In the genomic region with DNA sequence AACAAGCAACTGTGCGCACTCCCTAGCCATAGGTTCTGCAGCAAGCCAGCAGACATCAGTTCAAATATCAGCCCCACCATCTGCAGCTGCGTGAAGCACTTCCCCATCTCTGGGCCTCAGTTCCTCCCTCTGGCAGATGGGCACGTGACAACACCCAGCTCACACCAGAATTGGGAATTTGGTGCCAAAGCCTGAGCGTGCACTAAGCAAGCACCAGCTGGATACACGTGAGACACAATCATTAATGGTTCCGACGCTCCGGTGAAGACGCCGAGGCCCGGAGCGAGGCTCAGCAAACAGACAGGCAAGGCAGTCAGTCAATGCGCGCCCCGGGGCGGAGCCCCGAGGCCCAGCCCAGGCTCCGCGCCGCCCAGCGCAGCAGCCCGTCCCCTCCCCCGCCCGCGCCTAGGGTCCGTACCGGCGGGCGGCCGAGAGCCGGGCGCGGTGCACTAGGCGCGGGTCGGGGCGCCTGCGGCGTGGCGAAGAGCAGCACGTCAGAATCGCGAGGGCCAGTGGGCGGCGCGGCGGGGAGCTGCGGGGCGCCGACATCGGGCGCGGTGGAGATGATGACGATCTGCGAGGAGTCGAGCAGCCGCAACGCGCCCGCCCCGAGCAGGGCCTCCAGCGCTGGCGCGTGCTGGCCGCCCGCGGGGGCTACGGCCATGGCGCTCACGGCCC, we compare ENCODE assay signal across 9 mouse cellular contexts. TPM values are rescaled to one million over a fixed set of nuclear protein-coding genes. Genes with fewer than 3 reads are reported as not detected.
A peak's percentile ranks its signal among the peaks of the same experiment; 100 is the strongest.
DNase-seq lines count a peak whose midpoint lies in the region; ATAC-seq and TF ChIP-seq lines count a peak whose summit lies in the region.
"Had no signal": no experiment of that assay in that cellular context is flagged by ENCODE, and none has a peak within 500 bp of the region (broad histone marks: within the 10 kb centered on the region; RNA-seq: fewer than 3 reads in every experiment).

No protein-coding gene starts in this region.

- DNase-seq in frontal cortex, postnatal 36 days (ENCODE audit: low spot score in 2 of 2), result peak; percentile 66
- no peak for DNase-seq in frontal cortex, adult 2 months (ENCODE audit: extremely low spot score in 1 of 2, low spot score in 1 of 2)
- peak; percentile 79 to 90 for DNase-seq in adrenal gland, postnatal 36 days
- peak; percentile 60 for DNase-seq in hindbrain, postnatal 0 days (ENCODE audit: low spot score)
- DNase-seq in liver, adult 2 months (ENCODE audit: extremely low read depth, low read depth, low spot score), result peak; percentile 78
- peak; percentile 53 to 65 for DNase-seq in monocyte, adult 2 months (ENCODE audit: low read depth in 1 of 2, low spot score in 2 of 2)
- peak; percentile 52 for DNase-seq in telencephalon, adult 2 months (ENCODE audit: low read depth, low spot score)

- H3K9ac ChIP-seq in forebrain, embryonic 15.5 days (replicated peaks), result peak overlapping the region; percentile 55
- H3K9ac ChIP-seq in hindbrain, postnatal 0 days (replicated peaks; ENCODE audit: low read length), result peak overlapping the region; percentile 59
- peak overlapping the region; percentile 57 for H3K9ac ChIP-seq in liver, adult 2 months (ENCODE audit: low read depth, low read length)

- H3K4me3 ChIP-seq in forebrain, embryonic 15.5 days, result peak overlapping the region; percentile 88
- H3K4me3 ChIP-seq in hindbrain, postnatal 0 days (ENCODE audit: low read length), result peak overlapping the region; percentile 74
- H3K4me3 ChIP-seq in liver, adult 2 months (ENCODE audit: insufficient read depth, low read depth, low read length), result peak overlapping the region; percentile 47

- H3K79me2 ChIP-seq in liver, adult 2 months (ENCODE audit: control insufficient read depth, insufficient read depth, low read length), result no peaks in the 10 kb centered on the region

- WGBS in forebrain, embryonic 15.5 days, result under 1% methylated on average over 54 of the region's 70 CpGs
- WGBS in hindbrain, postnatal 0 days, result under 1% methylated on average over 55 of the region's 70 CpGs
- WGBS in liver, adult 2 months, result under 1% methylated on average over 67 of the region's 70 CpGs

- peaks cover 53% of the 10 kb centered on the region for H3K4me1 ChIP-seq in forebrain, embryonic 15.5 days
- no peaks in the 10 kb centered on the region; the same call in 1 of the 2 replicates for H3K4me1 ChIP-seq in hindbrain, postnatal 0 days (ENCODE audit: insufficient read depth, low read length)
- peaks cover 2% of the 10 kb centered on the region; the same call in 1 of the 2 replicates for H3K4me1 ChIP-seq in liver, adult 2 months (ENCODE audit: control insufficient read depth, insufficient read depth, low read length)

- no peak for TF ChIP-seq POLR2A in liver, adult 2 months (IDR thresholded peaks at IDR 0.05; ENCODE audit: extremely low read depth, insufficient read depth, low read length)

- ATAC-seq in forebrain, embryonic 15.5 days (replicated peaks), result peak; percentile 70
- ATAC-seq in hindbrain, postnatal 0 days, result peak; percentile 42

- peak overlapping the region; percentile 73 for H3K27ac ChIP-seq in forebrain, embryonic 15.5 days (replicated peaks)
- H3K27ac ChIP-seq in hindbrain, postnatal 0 days, result peak overlapping the region; percentile 74
- H3K27ac ChIP-seq in liver, adult 2 months (replicated peaks; ENCODE audit: insufficient read depth, low read depth, low read length), result peak overlapping the region; percentile 1; the same call in 1 of the 2 replicates

- TF ChIP-seq CTCF in hindbrain, postnatal 0 days (IDR thresholded peaks at IDR 0.05; ENCODE audit: low read depth), result no peak
- TF ChIP-seq CTCF in liver, adult 2 months (IDR thresholded peaks at IDR 0.05; ENCODE audit: low read depth, low read length), result no peak

- no peaks in the 10 kb centered on the region for H3K36me3 ChIP-seq in forebrain, embryonic 15.5 days
- no peaks in the 10 kb centered on the region for H3K36me3 ChIP-seq in hindbrain, postnatal 0 days (ENCODE audit: insufficient read depth, low read length)
- H3K36me3 ChIP-seq in liver, adult 2 months (ENCODE audit: control insufficient read depth, insufficient read depth, low read length), result no peaks in the 10 kb centered on the region

- peak overlapping the region; percentile 90 for H3K4me2 ChIP-seq in forebrain, embryonic 15.5 days (replicated peaks)
- peak overlapping the region; percentile 92 for H3K4me2 ChIP-seq in hindbrain, postnatal 0 days (ENCODE audit: low read depth, low read length)

- H3K27me3 ChIP-seq in forebrain, embryonic 15.5 days, result no peaks in the 10 kb centered on the region
- H3K27me3 ChIP-seq in hindbrain, postnatal 0 days (ENCODE audit: insufficient read depth, low read length), result no peaks in the 10 kb centered on the region
- H3K27me3 ChIP-seq in liver, adult 2 months (ENCODE audit: control insufficient read depth, insufficient read depth, low read length), result no peaks in the 10 kb centered on the region

- H3K9me3 ChIP-seq in forebrain, embryonic 15.5 days, result no peaks in the 10 kb centered on the region
- H3K9me3 ChIP-seq in hindbrain, postnatal 0 days (ENCODE audit: low read length), result no peaks in the 10 kb centered on the region

RNA-seq across cellular contexts. Expression of gene E2f1, which starts 0.5 kb away (rescaled TPM):
- 10.9 and 11.7 TPM in 2 replicates for polyA plus RNA-seq in frontal cortex, adult 2 months (2012; rRNA removed)
- 1 to 10 TPM; 8.7 to 9.6 TPM for total RNA-seq in adrenal gland, postnatal 36 days (2021)
- polyA plus RNA-seq in forebrain, embryonic 15.5 days (2015; fragmentation: Nextera tagmentation; extraction: Ambion mirVana), result 14.1 and 15.8 TPM in 2 replicates
- 6.3 and 6.7 TPM in 2 replicates for total RNA-seq in hindbrain, postnatal 0 days (2014; rRNA removed)
- polyA plus RNA-seq in hindbrain, postnatal 0 days (2015; fragmentation: Nextera tagmentation; extraction: Ambion mirVana), result 8.4 and 8.7 TPM in 2 replicates
- 1.1 and 2.3 TPM in 2 replicates for total RNA-seq in liver, adult 2 months (2014; rRNA removed)
- polyA plus RNA-seq in liver, adult 2 months (2012; rRNA removed), result 2.4 and 3.8 TPM in 2 replicates

RNA-seq across cellular contexts. Expression of gene Necab3, which starts 10.5 kb away (rescaled TPM):
- 122 and 145 TPM in 2 replicates for polyA plus RNA-seq in frontal cortex, adult 2 months (2012; rRNA removed)
- total RNA-seq in adrenal gland, postnatal 36 days (2021), result 1 to 10 TPM; 1.1 to 1.5 TPM
- polyA plus RNA-seq in forebrain, embryonic 15.5 days (2015; fragmentation: Nextera tagmentation; extraction: Ambion mirVana), result 22.2 and 27.8 TPM in 2 replicates
- 35.1 and 52.2 TPM in 2 replicates for total RNA-seq in hindbrain, postnatal 0 days (2014; rRNA removed)
- 22.9 and 27.0 TPM in 2 replicates for polyA plus RNA-seq in hindbrain, postnatal 0 days (2015; fragmentation: Nextera tagmentation; extraction: Ambion mirVana)
- 0.09 and 0.13 TPM in 2 replicates for total RNA-seq in liver, adult 2 months (2014; rRNA removed)
- 0.09 TPM in 1 of 2 replicates, not detected in the other for polyA plus RNA-seq in liver, adult 2 months (2012; rRNA removed)
- total RNA-seq: neutrophil, adult 5-6 weeks had no signal

RNA-seq across cellular contexts. Expression of gene Actl10, which starts 17.6 kb away (rescaled TPM):
- 0.08 TPM in 1 of 2 replicates, not detected in the other for polyA plus RNA-seq in frontal cortex, adult 2 months (2012; rRNA removed)
- not detected for total RNA-seq in adrenal gland, postnatal 36 days (2021)
- 0.59 and 0.88 TPM in 2 replicates for polyA plus RNA-seq in forebrain, embryonic 15.5 days (2015; fragmentation: Nextera tagmentation; extraction: Ambion mirVana)
- total RNA-seq in hindbrain, postnatal 0 days (2014; rRNA removed), result 0.52 TPM in 1 of 2 replicates, not detected in the other
- 0.23 TPM in 1 of 2 replicates, not detected in the other for polyA plus RNA-seq in hindbrain, postnatal 0 days (2015; fragmentation: Nextera tagmentation; extraction: Ambion mirVana)
- total RNA-seq in liver, adult 2 months (2014; rRNA removed), result 0.09 and 0.13 TPM in 2 replicates
- polyA plus RNA-seq in liver, adult 2 months (2012; rRNA removed), result not detected in 2 replicates
- total RNA-seq: neutrophil, adult 5-6 weeks had no signal

RNA-seq across cellular contexts. Expression of gene 1700003F12Rik, which starts 22.3 kb away (rescaled TPM):
- 0.76 and 0.84 TPM in 2 replicates for polyA plus RNA-seq in frontal cortex, adult 2 months (2012; rRNA removed)
- total RNA-seq in adrenal gland, postnatal 36 days (2021), result under 1 TPM in 1 of 2 experiments, not detected in 1; 0.43 TPM
- 1.9 and 2.6 TPM in 2 replicates for polyA plus RNA-seq in forebrain, embryonic 15.5 days (2015; fragmentation: Nextera tagmentation; extraction: Ambion mirVana)
- 0.90 and 1.9 TPM in 2 replicates for total RNA-seq in hindbrain, postnatal 0 days (2014; rRNA removed)
- polyA plus RNA-seq in hindbrain, postnatal 0 days (2015; fragmentation: Nextera tagmentation; extraction: Ambion mirVana), result 3.9 and 4.0 TPM in 2 replicates
- total RNA-seq in liver, adult 2 months (2014; rRNA removed), result not detected in 2 replicates
- 0.54 TPM in 2 replicates for polyA plus RNA-seq in liver, adult 2 months (2012; rRNA removed)

RNA-seq across cellular contexts. Expression of gene Pxmp4, which starts 34.3 kb away (rescaled TPM):
- polyA plus RNA-seq in frontal cortex, adult 2 months (2012; rRNA removed), result 18.6 and 20.7 TPM in 2 replicates
- 10 to 100 TPM; 30.9 to 35.7 TPM for total RNA-seq in adrenal gland, postnatal 36 days (2021)
- 13.4 and 14.1 TPM in 2 replicates for polyA plus RNA-seq in forebrain, embryonic 15.5 days (2015; fragmentation: Nextera tagmentation; extraction: Ambion mirVana)
- total RNA-seq in hindbrain, postnatal 0 days (2014; rRNA removed), result 24.8 and 31.1 TPM in 2 replicates
- polyA plus RNA-seq in hindbrain, postnatal 0 days (2015; fragmentation: Nextera tagmentation; extraction: Ambion mirVana), result 21.9 and 24.1 TPM in 2 replicates
- total RNA-seq in liver, adult 2 months (2014; rRNA removed), result 39.9 and 51.1 TPM in 2 replicates
- polyA plus RNA-seq in liver, adult 2 months (2012; rRNA removed), result 127 and 134 TPM in 2 replicates

Comparison
In these comparisons a context has a peak if more than half of its experiments do, and no peak if none do; other contexts are left out.
1. DNase-seq: peak in frontal cortex, postnatal 36 days (2 of 2), adrenal gland, postnatal 36 days (2 of 2), hindbrain, postnatal 0 days (single experiment), liver, adult 2 months (single experiment), monocyte, adult 2 months (2 of 2) and telencephalon, adult 2 months (single experiment); none in frontal cortex, adult 2 months (0 of 2).
2. H3K27ac ChIP-seq: peak in every context shown above with its lines; median percentile 74 in hindbrain, postnatal 0 days; 73 in forebrain, embryonic 15.5 days; 1 in liver, adult 2 months.
3. RNA of gene Necab3, which starts 10.5 kb away (polyA plus RNA-seq): 122 to 145 TPM in frontal cortex, adult 2 months, 22.9 to 27.0 TPM in hindbrain, postnatal 0 days and 22.2 to 27.8 TPM in forebrain, embryonic 15.5 days; 0.09 TPM in liver, adult 2 months; every median in the first group is over 10 times any median in the second.
4. Peak in every context shown above with its lines, with median percentiles within 50 percentile points of each other: H3K4me3 ChIP-seq and H3K9ac ChIP-seq.